Mouse (Mus musculus): Measurements from ENCODE around the gene Dpf1. TPM values are rescaled to one million over a fixed set of nuclear protein-coding genes. Genes with fewer than 3 reads are reported as not detected.

Dpf1 gene
- total RNA-seq, 4 experiments from 2014 or later, result 91.6 to 116 (median 104) TPM

DNA sequence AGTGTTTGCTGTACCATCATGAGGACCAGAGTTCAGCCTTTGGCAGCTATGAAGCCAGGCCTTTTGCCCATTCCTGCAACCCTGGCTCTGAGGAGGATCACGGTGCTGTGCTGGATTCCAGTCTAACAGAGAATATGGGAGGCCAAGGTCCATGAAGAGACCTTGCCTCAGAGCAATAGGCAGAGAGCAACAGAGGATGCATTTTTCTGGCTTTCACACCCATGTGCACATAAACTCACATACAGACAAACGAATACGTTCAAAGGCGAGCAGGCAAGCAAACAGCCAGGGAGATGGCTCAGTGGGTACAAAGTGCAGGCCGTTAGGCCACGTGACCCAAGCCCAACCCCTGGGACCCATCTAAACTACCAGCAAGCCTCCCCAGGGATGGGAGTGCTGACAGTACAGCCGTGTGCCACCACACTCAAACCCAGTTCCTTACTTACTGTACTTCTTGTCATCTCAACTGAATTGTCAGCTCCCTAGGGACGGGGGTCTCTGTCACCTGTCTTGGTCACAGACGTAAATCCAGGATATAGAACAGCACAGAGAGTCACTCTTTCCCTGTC, 34.7 kb downstream of the Dpf1 start:
- DNase-seq (ENCODE audit: low spot score in 2 of 2), result no peak

DNA sequence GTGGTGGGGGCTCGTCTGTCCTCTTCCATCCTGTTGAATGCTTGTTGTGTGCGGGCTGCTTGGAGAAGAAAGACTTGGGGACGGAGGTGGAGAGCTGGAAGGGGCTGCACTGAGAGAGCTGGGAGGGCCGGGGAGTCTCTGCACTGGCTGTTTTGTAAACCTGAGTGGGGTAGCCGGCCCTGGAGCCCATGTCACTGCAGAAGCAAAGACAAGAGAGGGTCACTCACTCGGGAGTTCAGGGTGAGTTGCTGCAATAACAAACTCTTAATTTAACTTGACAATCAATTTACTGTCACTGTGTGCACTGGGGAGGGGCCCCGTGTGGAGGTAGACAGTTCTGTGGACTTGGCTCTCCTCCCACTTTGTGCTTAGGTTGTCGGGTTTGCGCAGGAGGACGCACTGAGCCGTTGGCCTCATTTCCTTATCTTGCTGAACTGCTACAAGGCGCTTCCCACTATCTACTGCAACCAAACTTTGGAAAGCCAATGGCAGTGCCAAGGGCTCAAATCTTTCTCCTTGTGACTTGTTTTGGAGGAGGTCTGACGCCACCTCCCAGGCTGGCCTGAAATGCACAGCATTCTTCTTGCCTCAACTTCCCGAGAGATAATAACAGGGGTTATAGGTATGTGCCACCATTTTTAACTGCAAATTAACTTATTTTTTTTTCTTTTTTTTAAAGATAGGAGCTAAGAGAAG, 35.4 kb downstream of the Dpf1 start:
- DNase-seq (ENCODE audit: low spot score in 2 of 2), result no peak

DNA sequence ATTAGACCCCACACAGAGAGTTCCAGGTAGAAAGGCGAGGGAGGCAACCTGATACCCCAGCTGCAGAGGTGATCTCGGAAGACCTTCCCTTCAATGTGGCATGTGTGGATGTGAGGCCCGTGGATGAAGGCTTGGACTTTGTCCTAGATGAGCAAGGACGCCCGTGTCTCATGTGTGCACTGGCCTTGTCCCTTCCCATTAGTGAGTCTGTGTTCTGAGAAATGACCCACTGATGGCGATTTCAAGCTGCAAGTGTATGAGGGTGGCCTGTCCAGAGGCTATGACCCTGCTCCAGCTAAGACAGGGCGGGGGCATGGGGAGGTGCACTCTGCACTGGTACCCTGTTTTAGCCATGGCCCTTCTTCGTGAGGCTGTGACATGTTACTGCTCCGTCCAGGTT, 36.5 kb downstream of the Dpf1 start:
- no peak for DNase-seq (ENCODE audit: low spot score in 2 of 2)

DNA sequence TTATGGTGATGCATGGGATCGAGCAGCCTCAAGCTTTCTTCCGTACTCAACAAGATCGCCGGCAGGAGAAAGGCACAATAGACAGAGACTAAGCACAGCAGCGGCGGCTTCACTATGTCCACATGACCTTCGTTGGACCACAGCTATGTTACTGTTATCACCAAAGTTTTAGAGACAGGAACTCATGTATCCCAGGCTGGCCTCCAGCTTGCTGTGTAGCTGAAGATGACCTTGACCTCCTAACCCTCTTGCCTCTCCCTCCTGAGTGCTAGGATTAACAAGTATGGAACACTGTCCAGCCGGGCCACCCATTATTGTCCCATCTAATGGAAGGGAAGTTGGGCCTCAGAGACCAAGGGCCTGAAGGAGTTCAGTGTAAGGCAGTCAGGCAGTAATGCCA, 37.1 kb downstream of the Dpf1 start:
- DNase-seq (ENCODE audit: low spot score in 2 of 2), result no peak

DNA sequence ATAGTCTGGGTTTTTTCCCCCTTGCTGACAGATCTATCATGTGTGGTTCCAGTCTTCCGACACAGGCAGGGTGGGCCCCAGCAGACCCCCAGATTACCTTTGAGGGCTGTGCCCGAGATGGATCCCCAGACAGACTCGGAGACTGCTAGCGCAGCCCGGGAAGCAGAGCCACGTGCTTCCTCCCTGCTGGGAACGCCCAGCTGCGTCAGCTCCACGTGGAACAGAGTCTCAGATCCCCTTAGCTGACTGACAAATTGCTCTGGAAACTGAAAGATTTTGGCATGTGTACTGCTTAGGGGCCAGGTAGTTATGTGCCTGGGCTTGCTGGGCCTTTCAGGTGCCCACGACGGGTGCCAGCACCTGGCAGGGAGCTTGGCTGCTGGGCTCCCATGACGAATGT, 38.0 kb downstream of the Dpf1 start:
- DNase-seq (ENCODE audit: low spot score in 2 of 2), result no peak

DNA sequence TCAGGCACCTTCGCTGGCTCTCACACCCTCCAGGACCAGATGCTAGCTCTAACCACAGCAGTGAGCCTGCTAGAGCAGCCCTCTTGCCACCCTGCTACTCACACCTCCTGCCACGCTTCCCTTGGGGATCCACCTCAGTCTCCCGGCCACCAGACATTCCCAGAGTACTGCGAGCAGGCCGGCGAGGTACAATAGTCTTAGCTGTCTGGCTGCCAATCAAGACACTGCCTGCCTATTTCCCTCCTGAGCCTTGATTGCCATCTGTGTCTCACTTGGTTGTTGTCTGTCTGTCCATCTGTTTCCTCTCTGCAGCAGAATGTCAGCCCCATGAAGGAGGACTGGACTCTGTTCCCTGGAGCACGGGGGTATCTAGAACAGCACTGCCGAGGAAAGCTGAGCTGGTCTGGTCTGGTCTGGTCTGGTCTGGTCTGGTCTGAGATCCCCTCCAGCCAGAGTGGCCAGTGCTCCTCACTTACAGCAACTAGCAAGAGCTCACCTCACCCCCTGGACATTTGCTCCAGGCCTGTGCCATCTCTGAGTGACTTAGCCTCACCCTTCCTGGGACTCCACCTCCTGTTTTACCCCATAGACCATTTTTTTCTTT, 38.8 kb downstream of the Dpf1 start:
- peak; percentile 60 to 65 for DNase-seq (ENCODE audit: low spot score in 2 of 2)

DNA sequence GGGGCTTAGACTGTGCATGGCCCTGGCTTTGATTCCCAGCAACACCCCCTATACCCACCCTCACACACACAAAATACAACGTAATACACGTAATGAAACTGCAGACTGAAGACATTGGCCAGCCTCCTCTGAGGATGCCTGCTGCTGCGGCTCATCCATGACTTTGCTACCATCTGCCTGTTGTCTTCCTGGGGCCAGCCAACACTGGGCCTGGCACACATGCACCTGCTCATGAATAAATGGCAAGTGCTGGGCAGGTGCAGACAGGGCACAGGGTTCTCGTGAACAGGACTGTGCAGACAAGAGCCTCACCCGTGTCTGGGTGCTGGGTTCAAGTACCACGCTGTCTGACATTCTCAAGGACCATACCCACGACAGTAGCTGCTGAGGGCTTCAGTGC, 40.0 kb downstream of the Dpf1 start:
- DNase-seq (ENCODE audit: low spot score in 2 of 2), result no peak

DNA sequence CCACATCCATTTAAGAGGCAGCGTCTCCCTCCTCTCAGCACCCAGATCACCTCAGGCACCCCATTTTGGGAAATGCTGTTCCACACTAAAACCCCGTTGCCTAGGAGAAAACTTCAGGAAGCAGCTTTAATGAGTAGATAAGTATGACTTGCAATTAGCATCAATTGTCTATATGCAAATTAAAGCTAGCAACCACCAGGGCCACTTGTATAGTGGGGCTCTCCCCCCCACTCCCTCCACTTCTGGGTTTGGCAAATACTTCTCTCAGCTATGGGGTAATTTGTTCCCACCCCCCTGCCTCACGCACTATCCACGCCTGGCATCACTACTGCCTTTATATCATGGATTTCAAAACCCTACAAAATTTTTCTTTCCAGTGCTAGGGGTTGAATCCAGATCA, 41.8 kb downstream of the Dpf1 start:
- DNase-seq (ENCODE audit: low spot score in 2 of 2), result no peak

DNA sequence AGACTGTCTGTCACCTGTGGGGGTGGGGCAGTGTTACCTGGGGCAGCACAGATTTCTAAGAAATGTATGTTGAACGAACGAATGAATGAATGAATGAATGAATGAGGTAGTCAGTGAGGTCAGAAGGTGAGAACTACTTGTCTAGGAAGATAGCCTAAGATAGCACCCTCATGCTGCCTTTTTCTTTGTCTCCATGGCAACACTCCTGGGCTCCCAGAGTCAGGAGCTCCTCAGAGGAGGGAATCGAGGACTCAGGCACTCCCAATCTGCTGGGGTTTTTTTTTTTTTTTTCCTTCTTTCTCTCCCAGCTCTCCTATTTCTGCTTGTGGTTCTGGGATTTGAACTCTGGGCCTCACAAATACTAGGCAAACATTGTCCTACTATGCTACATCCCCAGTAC, 42.5 kb downstream of the Dpf1 start:
- DNase-seq (ENCODE audit: low spot score in 2 of 2), result no peak

DNA sequence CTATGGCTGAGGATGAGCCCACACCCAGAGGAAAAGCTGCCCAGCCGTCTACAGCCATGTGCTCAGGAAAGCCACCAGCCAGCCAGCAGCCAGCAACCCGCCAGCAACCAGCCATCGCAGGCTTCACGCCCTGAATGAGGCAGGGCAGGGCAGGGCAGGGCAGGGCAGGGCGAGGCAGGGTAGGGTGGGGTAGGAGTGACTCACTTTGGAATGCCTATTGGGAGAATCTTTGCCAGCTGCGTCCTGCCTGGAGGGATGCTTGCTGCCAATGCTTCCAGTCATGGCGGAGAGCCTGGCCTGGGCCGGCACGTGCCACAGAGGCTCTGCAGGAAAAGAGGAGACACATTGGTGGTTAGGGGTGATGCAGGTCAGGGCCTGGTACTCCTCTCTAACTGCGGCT, 46.7 kb downstream of the Dpf1 start:
- DNase-seq (ENCODE audit: low spot score in 2 of 2), result no peak

DNA sequence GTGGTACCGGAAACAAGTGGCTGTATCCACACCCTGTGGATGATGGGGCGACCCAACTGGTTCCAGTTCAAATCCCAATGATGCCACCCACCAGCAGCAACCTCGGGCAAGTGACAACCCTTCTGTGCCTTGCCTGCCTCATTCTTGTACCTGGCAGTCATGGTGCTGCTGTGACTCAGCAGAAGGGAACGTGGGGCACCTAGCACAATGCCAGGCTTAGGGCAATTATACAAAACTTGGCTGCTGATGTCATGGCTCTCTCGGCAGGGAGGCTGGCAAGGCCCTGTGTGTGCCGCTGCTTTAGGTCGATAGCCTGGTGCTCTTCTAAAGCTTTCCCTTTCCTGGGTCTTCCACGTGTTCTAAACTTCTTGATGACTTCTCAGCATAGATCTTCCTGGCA, 48.5 kb downstream of the Dpf1 start:
- no peak for DNase-seq (ENCODE audit: low spot score in 2 of 2)

DNA sequence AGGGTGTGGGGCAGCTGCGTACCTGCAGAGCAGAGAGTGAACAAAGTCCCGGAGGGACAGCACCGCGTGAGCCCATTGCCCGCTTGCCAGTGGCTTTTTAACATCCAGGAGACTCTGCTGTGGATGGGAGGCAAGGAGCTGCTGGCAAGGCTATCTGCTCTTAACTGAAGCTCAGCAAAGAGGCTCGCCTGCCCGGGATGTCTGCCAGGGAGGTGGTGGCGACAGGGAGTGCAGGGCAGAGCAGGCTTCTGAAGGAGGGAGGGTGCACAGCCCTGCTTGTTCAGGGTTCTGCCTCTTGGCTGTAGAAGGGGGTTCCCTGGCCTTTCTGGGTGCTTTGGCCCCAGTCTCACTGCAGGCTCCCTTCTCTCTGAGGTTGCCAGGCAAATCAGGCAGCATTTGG, 50.4 kb downstream of the Dpf1 start:
- peak; percentile 67 for DNase-seq (ENCODE audit: low spot score in 2 of 2)

DNA sequence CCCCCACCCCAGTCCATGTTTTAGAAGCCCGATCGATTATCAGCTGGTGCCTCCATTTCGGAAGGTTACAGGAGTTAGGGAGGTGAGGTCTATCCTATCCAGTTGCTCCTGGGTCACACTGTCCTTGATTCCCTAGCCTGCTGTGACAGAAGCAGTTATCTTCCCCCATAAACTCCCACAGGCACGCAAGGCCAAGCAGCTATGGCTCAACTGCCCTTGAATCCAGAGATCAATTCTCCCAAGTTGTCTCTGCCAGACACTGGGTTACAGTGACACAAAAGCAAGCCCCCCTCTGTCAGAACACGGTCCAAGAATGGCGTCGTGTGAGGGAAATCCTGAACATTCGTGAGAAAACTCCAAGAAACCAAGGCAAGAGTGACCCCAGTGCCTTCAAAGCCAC, 51.7 kb downstream of the Dpf1 start:
- DNase-seq (ENCODE audit: low spot score in 2 of 2), result no peak

DNA sequence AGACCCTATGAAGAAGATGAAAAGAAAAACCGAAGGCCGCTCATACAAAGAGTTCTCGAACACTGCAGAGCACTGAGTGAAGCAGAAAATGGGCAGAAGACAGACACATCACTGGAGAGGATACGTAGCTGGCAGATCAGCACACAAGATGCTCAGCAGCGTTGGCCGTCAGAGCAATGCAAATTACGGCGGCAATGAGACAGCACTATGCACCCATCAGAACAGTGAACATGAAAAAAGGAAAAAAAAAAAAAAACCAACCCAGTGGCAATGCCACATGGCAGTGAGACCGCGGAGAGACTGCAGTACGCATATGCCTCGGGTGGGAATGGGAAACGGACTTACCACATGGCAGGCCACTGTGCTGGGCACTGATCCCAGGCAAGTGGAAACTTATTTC, 57.7 kb downstream of the Dpf1 start:
- DNase-seq (ENCODE audit: low spot score in 2 of 2), result peak in 1 of 2 experiments; percentile 35

DNA sequence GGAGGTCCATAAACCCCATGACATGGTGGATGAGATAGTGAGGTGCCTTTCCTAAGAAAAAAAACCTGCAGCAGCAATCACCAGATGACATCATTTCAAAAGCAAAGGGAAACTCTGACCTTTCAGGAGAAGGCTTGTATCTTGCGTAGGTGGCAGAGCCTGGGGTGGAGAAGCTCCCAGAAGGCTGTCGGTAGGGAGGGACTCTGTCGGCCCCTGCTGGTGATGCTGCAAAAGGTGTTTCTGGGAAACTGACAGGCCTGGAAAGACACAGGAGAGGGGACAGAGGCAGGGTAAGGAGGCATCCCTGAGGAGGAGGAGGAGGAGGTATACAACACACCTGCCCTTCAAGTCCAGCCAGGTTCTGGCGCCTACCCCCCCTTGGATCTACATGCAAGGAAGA, 60.3 kb downstream of the Dpf1 start:
- peak; percentile 57 to 61 for DNase-seq (ENCODE audit: low spot score in 2 of 2)

DNA sequence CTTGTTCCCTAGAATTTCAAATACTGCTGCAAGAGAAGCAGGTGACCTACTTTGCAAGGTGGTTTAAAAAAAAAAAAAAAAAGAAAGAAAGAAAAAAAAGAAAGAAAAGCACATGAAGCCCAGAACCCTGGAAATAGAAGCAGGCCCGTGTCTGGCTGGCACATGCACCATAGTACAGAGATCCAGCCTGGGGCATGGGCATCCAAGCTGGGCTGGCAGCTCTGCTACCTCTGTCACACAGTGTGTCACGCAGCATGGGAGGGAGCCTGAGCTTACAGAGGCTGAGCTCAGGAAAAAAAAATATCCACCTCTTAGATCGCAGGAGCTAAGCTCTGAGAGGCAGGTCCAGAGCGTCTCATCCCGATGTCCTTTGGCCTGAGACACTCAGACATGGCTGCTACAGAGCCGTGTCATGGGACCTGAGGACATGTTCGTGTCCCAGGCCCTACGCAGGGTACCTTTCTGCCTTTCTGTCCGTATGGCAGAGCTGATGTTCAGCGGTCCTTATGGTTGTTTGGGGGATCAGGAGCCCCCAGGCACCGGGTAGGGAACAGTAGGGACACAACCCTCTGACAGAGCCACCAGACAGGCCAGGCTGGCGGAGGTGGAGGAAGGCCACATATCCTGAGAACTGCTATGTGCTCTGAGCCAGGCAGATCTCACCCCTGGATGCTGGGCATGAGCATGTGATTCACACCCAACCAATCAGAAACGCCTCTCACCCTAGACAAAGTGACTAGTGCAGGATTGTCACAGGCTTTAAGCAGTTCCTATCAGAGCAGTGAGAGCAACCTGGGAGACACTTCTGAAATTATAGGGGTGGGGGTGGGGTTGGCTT, 63.6 kb downstream of the Dpf1 start:
- DNase-seq (ENCODE audit: low spot score in 2 of 2), result no peak

Other genes starting within 250 kb of the Dpf1 start
- gene Ryr1, start 178.8 kb upstream of the Dpf1 start, total RNA-seq (2022), result 10 to 100 TPM; 12.6 to 18.1 (median 15.2) TPM
- gene Rasgrp4, start 169.1 kb upstream of the Dpf1 start, total RNA-seq (2022), result 1 to 10 TPM in 1 of 4 experiments, under 1 TPM in 3; 0.72 to 2.3 (median 0.93) TPM
- gene Fam98c, start 147.7 kb upstream of the Dpf1 start, total RNA-seq (2022), result 10 to 100 TPM; 27.9 to 32.4 (median 29.9) TPM
- 1 to 10 TPM in 2 of 4 experiments, under 1 TPM in 2; 0.69 to 1.4 (median 0.88) TPM for gene Ggn, start 133.7 kb upstream of the Dpf1 start, total RNA-seq (2022)
- gene Spred3, start 133.5 kb upstream of the Dpf1 start, total RNA-seq (2022), result 10 to 100 TPM; 40.6 to 59.3 (median 47.8) TPM
- gene Psmd8, start 123.2 kb upstream of the Dpf1 start, total RNA-seq (2022), result 100 to 1,000 TPM; 116 to 137 (median 132) TPM
- 1 to 10 TPM; 1.5 to 3.1 (median 2.1) TPM for gene Catsperg1, start 89.9 kb upstream of the Dpf1 start, total RNA-seq (2022)
- gene Kcnk6, start 71.4 kb upstream of the Dpf1 start, total RNA-seq (2022), result 1 to 10 TPM; 2.1 to 5.2 (median 3.2) TPM
- 10 to 100 TPM; 43.8 to 51.5 (median 49.0) TPM for gene Yif1b, start 65.6 kb upstream of the Dpf1 start, total RNA-seq (2022)
- gene 2200002D01Rik, start 55.5 kb upstream of the Dpf1 start, total RNA-seq (2022), result 1 to 10 TPM in 1 of 4 experiments, under 1 TPM in 2, not detected in 1; 0.52 to 1.2 (median 0.92) TPM
- gene Spint2, start 22.0 kb upstream of the Dpf1 start, total RNA-seq (2022), result 10 to 100 TPM; 22.3 to 30.6 (median 25.9) TPM
- gene Ppp1r14a, start 14.6 kb upstream of the Dpf1 start, total RNA-seq (2022), result 10 to 100 TPM; 25.8 to 40.8 (median 33.5) TPM
- gene Sipa1l3, start 214.7 kb downstream of the Dpf1 start, total RNA-seq (2022), result 100 to 1,000 TPM; 158 to 231 (median 197) TPM